Mouse (Mus musculus) spleen, adult 2 months (tissue): ENCODE data around the gene Kctd2.

Experiments
- CTCF ChIP-seq: fragments of 200-500 bp; IDR thresholded peaks from 2 replicates; pipeline ENCODE4 v1.5.1; 2011; ENCODE audit warnings: mild to moderate bottlenecking, inconsistent platforms; ENCODE audit not compliant: insufficient read depth, insufficient read length, insufficient replicate concordance; ENCODE audit errors: extremely low read depth
- POLR2A ChIP-seq: fragments of 200-500 bp; IDR thresholded peaks from 2 replicates; pipeline ENCODE4 v1.6.1; 2011; ENCODE audit warnings: low read depth, low read length, inconsistent platforms

GRCm38 (mm10) chr11:115398085-115398484, 21.8 kb upstream of the Kctd2 start:
- TF ChIP-seq POLR2A: no peak
- TF ChIP-seq CTCF: no peak
